Mouse (Mus musculus) heart, embryonic 11.5 days (tissue): ENCODE data around the gene Rere. TPM values are rescaled to one million over a fixed set of nuclear protein-coding genes. Genes with fewer than 3 reads are reported as not detected.

Experiments
- ATAC-seq: fragments of 200-750 bp; cut with Nextera tagmentation; replicated peaks from 2 replicates; pipeline ENCODE4 v1.8.0; 2017; ENCODE audit warnings: moderate library complexity; ENCODE audit not compliant: insufficient number of reproducible peaks, low FRiP score, low TSS enrichment
- H3K27ac ChIP-seq: fragments of 300-500 bp; sonication (generic); 2 replicates; pipeline ENCODE4 v1.5.1; 2014; ENCODE audit warnings: mild to moderate bottlenecking, low read depth, low read length
- H3K27me3 ChIP-seq: fragments of 300-500 bp; sonication (generic); 2 replicates; pipeline ENCODE4 v1.6.1; 2014; ENCODE audit warnings: mild to moderate bottlenecking, low read length, mixed read lengths; ENCODE audit not compliant: control insufficient read depth, insufficient read depth
- H3K36me3 ChIP-seq: fragments of 300-500 bp; sonication (generic); 2 replicates; pipeline ENCODE4 v1.6.1; 2014; ENCODE audit warnings: mild to moderate bottlenecking, low read length, moderate library complexity, mixed read lengths; ENCODE audit not compliant: control insufficient read depth, insufficient read depth
- H3K4me1 ChIP-seq: fragments of 300-500 bp; sonication (generic); 2 replicates; pipeline ENCODE4 v1.6.1; 2014; ENCODE audit warnings: low read length; ENCODE audit not compliant: control insufficient read depth, insufficient read depth
- H3K4me2 ChIP-seq: fragments of 300-500 bp; sonication (generic); 2 replicates; pipeline ENCODE4 v1.6.1; 2014; ENCODE audit warnings: mild to moderate bottlenecking, moderate library complexity
- H3K4me3 ChIP-seq: fragments of 300-500 bp; sonication (generic); 2 replicates; pipeline ENCODE4 v1.5.1; 2014; ENCODE audit warnings: low read depth, low read length
- H3K9ac ChIP-seq: fragments of 300-500 bp; sonication (generic); 2 replicates; pipeline ENCODE4 v1.6.1; 2014; ENCODE audit warnings: mild to moderate bottlenecking, low read depth, low read length, moderate library complexity
- H3K9me3 ChIP-seq: fragments of 300-500 bp; sonication (generic); replicated peaks from 2 replicates; pipeline ENCODE4 v1.6.1; 2016; ENCODE audit warnings: low read length; ENCODE audit not compliant: control insufficient read depth
- WGBS: fragments of 180-500 bp; shearing (Covaris S2); extraction: QIAGEN DNeasy Blood & Tissue Kit; methylation state at CpG from one replicate; pipeline ENCODE4 v1.1.7; 2014; ENCODE audit not compliant: insufficient replicate concordance; 5-methylcytosine and 5-hydroxymethylcytosine counted together
- polyA plus RNA-seq: library from polyadenylated mRNA; unstranded; fragments of >200 nt; fragmentation: Nextera tagmentation; extraction: Ambion mirVana; gene quantifications from 2 replicates; pipeline ENCODE4 v1.2.1, GENCODE M21; 2014

The Rere gene
- polyA plus RNA-seq, 1 experiment from 2014 or later, result 29.1 TPM

GRCm38 (mm10) chr4:150606449-150607161, 325.2 kb downstream of the Rere start:
- Histone ChIP-seq H3K4me1 (no peaks in the 10 kb centered on the region), H3K27ac (no peak overlapping the region), H3K9me3 (no peaks in the 10 kb centered on the region), H3K4me2 (no peak overlapping the region), H3K27me3 (no peaks in the 10 kb centered on the region), H3K4me3 (no peak overlapping the region), H3K9ac (no peak overlapping the region), H3K36me3 (peaks cover 6% of the 10 kb centered on the region; the same call in 1 of the 2 replicates)
- no peak for ATAC-seq
- 88% methylated on average over 3 of the region's 3 CpGs for WGBS

- H3K36me3 ChIP-seq, result peaks cover 21% of the 10 kb centered on the region
- no peak overlapping the region for H3K9ac ChIP-seq
- WGBS, result 97% methylated on average over 3 of the region's 3 CpGs
- no peak overlapping the region for H3K4me3 ChIP-seq
- ATAC-seq, result no peak
- no peaks in the 10 kb centered on the region for H3K9me3 ChIP-seq
- no peaks in the 10 kb centered on the region for H3K27me3 ChIP-seq
- H3K4me1 ChIP-seq, result no peaks in the 10 kb centered on the region
- H3K4me2 ChIP-seq, result no peak overlapping the region
- no peak overlapping the region for H3K27ac ChIP-seq
Observed at GRCm38 (mm10) chr4:150608670-150609069, 327.2 kb downstream of the Rere start.

GRCm38 (mm10) chr4:150613715-150614114, 332.3 kb downstream of the Rere start:
- H3K4me2 ChIP-seq, result no peak overlapping the region
- no peaks in the 10 kb centered on the region for H3K9me3 ChIP-seq
- H3K36me3 ChIP-seq, result peaks cover 64% of the 10 kb centered on the region
- no peaks in the 10 kb centered on the region for H3K4me1 ChIP-seq
- WGBS, result 85% methylated on average over 7 of the region's 7 CpGs
- no peak overlapping the region for H3K4me3 ChIP-seq
- H3K9ac ChIP-seq, result no peak overlapping the region
- H3K27me3 ChIP-seq, result no peaks in the 10 kb centered on the region
- no peak for ATAC-seq
- H3K27ac ChIP-seq, result no peak overlapping the region

GRCm38 (mm10) chr4:150615251-150616028, 334.0 kb downstream of the Rere start:
- H3K9me3 ChIP-seq, result no peaks in the 10 kb centered on the region
- no peak for ATAC-seq
- no peak overlapping the region for H3K4me3 ChIP-seq
- H3K36me3 ChIP-seq, result peaks cover 67% of the 10 kb centered on the region
- H3K4me1 ChIP-seq, result no peaks in the 10 kb centered on the region
- WGBS, result 91% methylated on average over 12 of the region's 12 CpGs
- no peak overlapping the region for H3K4me2 ChIP-seq
- H3K27ac ChIP-seq, result no peak overlapping the region
- H3K9ac ChIP-seq, result no peak overlapping the region
- H3K27me3 ChIP-seq, result no peaks in the 10 kb centered on the region

GRCm38 (mm10) chr4:150616029-150616420, 334.6 kb downstream of the Rere start:
- 91% methylated on average over 13 of the region's 13 CpGs for WGBS
- Histone ChIP-seq H3K4me3 (no peak overlapping the region), H3K36me3 (peaks cover 62% of the 10 kb centered on the region), H3K27ac (no peak overlapping the region), H3K4me2 (no peak overlapping the region), H3K4me1 (no peaks in the 10 kb centered on the region), H3K27me3 (no peaks in the 10 kb centered on the region), H3K9me3 (no peaks in the 10 kb centered on the region), H3K9ac (no peak overlapping the region)
- no peak for ATAC-seq

GRCm38 (mm10) chr4:150616841-150617240, 335.4 kb downstream of the Rere start:
- H3K36me3 ChIP-seq, result peaks cover 62% of the 10 kb centered on the region
- no peak overlapping the region for H3K4me3 ChIP-seq
- no peak overlapping the region for H3K4me2 ChIP-seq
- H3K4me1 ChIP-seq, result no peaks in the 10 kb centered on the region
- H3K9me3 ChIP-seq, result no peaks in the 10 kb centered on the region
- no peak for ATAC-seq
- H3K27me3 ChIP-seq, result no peaks in the 10 kb centered on the region
- H3K27ac ChIP-seq, result no peak overlapping the region
- WGBS, result 96% methylated on average over 20 of the region's 20 CpGs
- H3K9ac ChIP-seq, result no peak overlapping the region

GRCm38 (mm10) chr4:150619011-150619410, 337.6 kb downstream of the Rere start:
- Histone ChIP-seq H3K27ac (no peak overlapping the region), H3K36me3 (peaks cover 44% of the 10 kb centered on the region), H3K4me1 (no peaks in the 10 kb centered on the region), H3K9me3 (no peaks in the 10 kb centered on the region), H3K27me3 (no peaks in the 10 kb centered on the region), H3K4me2 (no peak overlapping the region), H3K4me3 (no peak overlapping the region), H3K9ac (no peak overlapping the region)
- ATAC-seq, result no peak
- 85% methylated on average over 7 of the region's 7 CpGs for WGBS

GRCm38 (mm10) chr4:150622641-150623040, 341.2 kb downstream of the Rere start:
- no peaks in the 10 kb centered on the region for H3K27me3 ChIP-seq
- H3K36me3 ChIP-seq, result peaks cover 11% of the 10 kb centered on the region
- H3K4me3 ChIP-seq, result no peak overlapping the region
- no peak overlapping the region for H3K4me2 ChIP-seq
- ATAC-seq, result no peak
- no peak overlapping the region for H3K27ac ChIP-seq
- 92% methylated on average over 13 of the region's 13 CpGs for WGBS
- H3K9ac ChIP-seq, result no peak overlapping the region
- no peaks in the 10 kb centered on the region for H3K9me3 ChIP-seq
- 0 out of 2 replicates have a peak, but pooled peaks cover 2% of the 10 kb centered on the region for H3K4me1 ChIP-seq
